Mouse (Mus musculus): ENCODE results near the gene Gimap7.
"Not testable (repeated sequence)": the region's sequence is repeated elsewhere in the genome, so short reads cannot be mapped to it uniquely, and the experiment has no call there.

Gimap7 gene

DNA sequence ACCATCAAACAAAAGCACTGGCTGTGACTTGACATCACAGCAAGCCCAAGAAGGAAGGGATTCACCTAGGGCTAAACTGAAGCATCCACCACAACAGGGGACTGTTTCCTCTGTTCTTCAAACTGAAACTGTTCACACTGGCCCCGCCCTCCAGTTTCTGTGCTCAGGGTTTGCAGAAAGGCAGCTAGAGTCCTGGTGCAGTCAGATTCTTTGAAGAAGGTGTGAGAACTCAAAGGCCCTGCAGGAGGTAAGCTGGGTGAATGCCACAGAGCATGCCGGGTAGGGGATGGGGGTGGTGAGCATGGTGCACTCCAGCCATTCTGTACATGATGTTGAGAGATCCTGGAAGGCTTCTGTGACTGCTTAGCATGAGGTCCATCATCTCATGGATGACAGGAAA, at the start of gene Gimap7, which contains the start of gene Gm28053:
Gene Gimap7, plus strand, starts transcription at position 167 of the 400 bp plus-strand sequence.
Gene Gm28053, plus strand, starts transcription at position 153 of the 400 bp plus-strand sequence.
- DNase-seq = no peak

DNA sequence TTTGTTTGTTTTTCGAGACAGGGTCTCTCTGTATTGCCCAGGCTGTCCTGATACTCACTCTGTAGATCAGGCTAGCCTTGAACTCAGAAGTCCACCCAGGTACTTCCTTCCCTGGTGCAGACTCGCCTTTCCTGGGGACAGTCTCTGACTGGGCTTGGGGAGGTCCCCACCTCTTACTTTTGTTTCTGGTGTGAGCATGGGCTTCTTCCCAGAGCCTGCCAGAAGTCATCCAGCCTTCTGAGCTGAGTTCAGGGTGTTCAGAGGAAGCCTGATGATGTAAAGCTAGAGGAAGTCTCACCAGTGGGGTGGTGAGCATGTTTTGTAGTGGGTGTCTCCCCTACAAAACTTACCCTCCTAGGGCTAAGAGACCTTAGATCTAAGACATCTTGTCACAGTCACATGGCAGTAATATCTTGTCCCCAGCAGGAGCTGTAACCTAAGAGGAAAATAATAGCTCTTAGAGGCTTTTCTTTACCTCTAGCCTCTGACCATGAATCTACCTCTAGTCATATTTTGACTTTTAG, 48.9 kb upstream of the Gimap7 start:
- DNase-seq = no peak

DNA sequence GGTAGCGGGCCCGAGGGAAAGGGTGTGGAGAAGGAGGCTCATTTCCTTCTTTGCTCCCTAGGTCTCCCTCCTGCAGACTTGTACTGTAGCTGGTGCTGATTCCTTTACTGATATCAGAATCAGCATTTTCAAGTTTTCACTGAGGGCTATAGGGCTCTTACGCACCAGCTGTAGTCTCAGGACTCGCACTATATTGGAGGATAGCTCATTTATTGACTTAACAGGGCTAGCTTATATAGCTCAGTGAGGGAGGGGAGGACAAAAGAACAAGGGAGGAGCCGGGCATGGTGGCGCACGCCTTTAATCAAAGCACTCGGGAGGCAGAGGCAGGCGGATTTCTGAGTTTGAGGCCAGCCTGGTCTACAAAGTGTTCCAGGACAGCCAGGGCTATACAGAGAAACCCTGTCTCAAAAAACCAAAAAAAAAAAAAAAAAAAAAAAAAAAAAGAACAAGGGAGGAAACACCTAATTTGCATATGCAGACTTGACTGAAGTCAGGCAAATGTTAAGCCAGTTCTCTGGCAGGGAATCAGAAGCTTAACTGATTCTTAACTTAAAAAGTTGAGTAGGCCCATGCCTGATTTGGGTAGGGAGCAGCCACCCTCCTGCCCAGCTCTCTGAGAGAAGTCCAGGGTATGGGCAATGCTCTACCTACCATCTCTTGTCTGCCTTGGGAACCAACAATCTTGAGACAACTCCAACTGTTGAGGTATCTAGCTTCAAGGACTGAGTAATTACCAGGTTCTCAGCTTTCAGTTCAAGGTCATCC, 43.9 kb upstream of the Gimap7 start:
- peak; percentile 21 for DNase-seq

DNA sequence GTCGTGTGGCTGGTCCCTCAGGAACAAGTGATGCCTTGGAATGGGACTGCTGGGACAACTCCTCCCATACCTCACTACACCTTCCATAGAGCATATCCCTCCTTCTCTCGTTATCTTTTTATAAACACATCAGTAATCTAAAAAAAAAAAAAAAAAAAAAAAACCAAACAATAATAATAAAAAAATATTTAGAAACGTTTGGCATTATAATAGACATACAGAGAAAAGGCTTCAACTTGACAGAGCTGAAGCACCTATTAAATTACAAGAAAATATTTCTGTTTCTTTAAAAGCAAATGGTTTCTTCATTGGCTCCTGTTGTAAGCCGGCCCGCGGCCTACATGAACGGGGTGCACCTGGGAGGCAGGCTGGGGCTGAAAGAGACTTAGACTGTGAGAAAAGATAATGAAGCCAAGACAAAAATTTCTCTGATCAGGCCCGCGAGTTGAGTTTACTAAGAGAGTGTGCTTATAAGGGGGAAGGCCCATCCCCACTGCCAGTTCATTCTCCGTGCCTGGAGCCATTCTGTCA, 43.0 kb upstream of the Gimap7 start:
- no peak for DNase-seq

DNA sequence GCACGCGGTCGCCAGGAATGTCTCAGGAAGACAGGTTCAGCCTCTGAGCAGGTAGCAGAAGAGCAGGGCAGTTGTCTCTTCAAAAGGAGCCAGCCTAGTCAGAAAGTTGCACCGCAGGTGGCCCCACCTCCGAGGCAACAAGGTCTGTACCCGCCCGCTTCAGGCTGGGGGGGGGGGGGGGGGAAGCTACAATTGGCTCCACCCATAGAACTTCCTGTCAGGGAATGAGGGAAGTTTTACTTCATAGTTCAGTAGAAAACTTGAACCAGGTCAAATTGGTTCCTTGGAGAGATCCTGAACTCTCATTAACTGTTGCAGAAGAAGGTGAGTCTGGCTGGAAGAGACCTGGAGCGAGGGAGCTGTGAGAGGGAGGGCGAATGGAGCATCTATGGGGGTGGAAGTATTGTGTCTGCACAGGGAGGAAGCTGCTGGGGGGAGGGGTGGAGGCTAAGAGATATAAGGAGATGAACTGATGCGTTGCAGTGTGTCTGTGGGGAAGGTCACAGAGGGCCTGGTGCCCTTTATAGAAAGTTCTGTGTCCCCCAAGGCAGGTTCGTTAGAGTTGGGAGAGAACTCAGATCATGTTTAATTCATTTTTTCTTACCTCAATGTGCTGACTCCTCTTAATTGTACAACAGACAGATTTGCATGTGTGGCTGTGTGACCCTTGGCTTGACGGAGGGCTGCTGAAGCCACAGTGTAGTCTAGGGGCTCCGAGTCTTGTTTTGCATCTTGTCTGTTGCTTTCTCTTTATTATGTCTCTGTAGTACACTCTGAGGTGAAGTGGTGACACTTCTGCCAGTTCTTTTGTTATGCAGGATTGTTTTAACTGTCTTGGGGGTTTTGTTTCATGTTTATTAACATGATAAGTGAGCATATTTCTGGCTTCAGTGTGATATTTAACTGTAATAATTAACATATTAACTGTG, 42.2 kb upstream of the Gimap7 start, which contains the start of gene Gimap9:
Gene Gimap9, plus strand, starts transcription at position 199 of the 929 bp plus-strand sequence.
- peak; percentile 72 for DNase-seq

DNA sequence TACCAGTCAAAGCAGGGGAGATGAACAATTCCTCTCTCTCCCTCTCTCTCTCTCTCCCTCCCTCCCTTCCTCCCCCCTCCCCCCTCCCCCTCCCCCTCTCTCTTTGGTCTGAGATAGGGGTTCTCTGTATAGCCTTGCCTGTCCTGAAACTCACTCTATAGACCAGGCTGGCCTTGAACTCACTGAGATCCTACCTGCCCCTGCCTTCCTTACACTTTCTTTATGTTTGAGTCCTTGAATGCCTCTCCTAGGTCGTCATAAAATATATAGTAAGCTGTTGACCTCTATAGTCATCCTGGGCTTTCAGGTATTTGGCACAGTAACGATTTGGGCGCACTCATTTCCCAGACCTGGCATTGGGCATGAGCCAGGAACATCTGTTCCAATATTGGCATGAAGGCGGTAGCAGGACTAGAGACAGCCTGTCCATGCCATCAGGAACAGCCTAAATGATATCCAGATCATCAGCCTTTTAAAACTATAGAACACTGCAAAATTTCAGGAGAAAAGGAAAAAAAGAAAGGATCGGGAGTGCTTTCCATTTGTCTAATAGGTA, 41.5 kb upstream of the Gimap7 start:
- no peak for DNase-seq

DNA sequence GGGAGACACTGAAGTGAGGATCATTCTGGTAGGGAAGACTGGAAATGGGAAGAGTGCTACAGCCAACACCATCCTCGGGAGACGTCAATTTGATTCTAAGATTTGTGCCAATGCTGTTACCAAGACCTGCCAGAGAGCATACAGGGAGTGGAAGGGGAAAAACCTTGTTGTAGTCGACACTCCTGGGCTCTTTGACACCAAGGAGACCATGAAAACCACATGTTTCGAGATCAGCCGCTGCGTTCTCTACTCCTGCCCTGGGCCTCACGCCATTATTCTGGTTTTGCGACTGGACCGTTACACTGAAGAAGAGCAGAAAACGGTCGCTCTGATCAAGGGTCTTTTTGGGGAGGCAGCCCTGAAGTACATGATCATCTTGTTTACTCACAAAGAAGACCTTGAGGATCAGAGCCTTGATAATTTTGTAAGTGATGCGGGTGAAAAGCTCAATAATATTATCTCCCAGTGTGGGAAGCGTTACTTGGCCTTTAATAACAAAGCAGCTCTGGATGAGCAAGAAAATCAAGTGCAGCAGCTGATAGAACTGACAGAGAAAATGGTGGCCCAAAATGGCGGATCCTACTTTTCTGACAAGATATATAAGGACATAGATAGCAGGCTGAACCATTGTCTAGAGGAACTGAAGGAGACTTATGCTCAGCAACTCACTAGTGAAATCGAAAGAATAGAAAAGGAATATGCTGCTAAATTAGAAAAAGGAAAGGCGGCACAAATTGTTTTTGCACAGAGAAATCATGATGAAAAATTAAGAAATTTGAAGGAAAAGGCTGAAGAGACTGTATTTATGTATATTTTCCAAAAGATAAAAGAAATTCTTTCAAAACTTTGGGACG, 40.7 kb upstream of the Gimap7 start:
- no peak for DNase-seq

DNA sequence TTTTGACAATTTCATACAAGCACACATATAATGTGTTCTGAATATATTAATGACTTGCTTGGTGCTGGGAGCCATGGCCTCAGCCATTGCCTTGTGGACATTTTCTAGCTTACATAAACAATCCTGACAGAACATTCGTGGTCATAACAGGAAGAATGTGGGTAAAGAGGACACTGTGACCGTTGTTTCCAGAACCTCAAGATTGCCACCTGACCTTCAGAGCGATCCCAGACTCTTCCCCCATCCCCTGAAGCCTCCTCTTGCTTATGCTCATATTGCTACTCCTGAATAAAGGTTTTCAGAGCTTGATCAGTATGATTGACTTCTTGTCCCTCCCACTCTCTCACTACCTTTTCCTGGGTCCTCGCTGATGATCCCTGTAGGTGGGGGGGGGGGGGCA, 40.0 kb upstream of the Gimap7 start:
- no peak for DNase-seq

DNA sequence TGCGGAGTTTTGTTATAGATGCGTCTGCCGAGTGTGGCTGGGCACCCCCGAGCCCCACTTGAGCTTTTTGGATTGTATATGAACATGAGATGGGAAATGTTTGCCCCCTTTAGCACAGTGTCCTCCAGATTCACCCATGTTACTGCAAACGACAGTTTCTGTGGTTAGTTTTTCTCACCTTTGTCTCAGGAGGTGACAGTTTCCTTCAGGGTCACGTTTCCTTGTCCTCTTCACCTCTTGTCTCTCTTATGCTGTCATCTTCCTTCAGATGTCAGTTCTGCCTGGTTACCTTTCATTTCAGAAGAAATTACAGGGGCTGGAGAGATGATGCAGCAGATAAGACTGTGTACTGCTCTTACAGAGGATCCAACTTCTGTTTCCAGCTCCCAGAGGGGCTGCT, 38.7 kb upstream of the Gimap7 start:
- no peak for DNase-seq

DNA sequence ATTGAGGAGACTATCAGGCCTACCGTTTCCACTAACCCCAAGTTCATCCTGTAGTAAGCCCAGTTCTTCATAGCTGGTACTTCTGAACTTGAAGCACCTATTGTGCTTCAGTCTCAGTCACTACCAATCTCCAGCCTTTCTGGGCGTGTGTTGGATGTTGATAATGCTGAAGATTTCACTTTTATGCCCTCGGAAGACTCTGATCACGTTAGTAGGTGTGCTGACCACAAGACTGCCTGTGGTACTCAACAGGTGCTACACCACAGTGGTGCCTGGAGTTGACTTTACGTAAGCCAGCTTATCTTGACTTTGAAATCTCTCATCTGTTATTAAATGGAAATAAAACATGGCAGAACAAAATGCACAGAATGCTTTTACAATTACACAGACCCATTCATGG, 38.0 kb upstream of the Gimap7 start:
- no peak for DNase-seq

DNA sequence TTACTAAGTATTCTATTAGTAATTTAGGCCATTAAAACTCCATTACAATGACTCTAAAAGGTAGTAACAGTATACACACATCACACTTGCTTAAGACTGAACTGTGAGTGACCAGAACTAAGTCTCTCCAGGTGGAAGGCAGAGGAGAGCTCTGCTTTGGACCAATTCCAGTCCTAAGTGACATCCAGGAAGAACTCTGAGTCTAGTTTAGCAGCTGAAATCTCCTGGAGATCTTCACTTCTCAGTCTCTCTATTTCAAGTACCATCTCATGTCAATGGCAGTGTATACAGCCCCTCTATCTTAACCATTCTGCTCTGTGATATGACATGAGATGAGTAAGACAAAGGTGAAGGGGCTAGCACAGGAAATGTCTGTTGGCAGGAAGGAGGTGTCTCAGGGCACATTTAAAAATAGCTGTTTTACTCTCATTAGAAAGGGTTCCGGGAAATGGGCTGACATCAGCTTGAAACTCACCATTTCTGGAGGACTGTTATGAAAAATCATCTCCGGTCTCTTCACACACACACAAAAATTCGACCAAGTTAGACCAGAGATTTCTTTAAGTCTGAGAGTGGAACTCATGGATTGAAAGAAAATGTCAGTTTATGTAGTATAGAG, 36.8 kb upstream of the Gimap7 start:
- DNase-seq = no peak

DNA sequence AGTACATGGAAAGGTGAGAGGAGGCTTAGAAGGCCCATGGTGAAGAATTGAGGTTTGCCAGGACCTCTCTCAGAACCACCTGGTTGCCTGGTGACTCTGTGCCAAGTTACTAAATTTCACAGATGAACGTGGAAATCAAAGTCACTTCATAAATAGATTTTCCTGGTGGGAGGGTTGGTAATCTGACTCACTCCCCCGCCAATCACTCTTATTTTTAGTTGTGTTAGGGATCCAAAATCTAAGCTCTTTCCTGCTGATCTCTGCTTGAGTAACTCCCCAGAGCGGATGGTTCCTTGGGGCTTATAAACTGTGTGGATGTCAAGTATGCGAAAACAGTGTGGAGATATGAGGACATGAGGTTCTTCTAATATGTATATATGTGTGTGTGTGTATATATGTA, 36.1 kb upstream of the Gimap7 start:
- no peak for DNase-seq

DNA sequence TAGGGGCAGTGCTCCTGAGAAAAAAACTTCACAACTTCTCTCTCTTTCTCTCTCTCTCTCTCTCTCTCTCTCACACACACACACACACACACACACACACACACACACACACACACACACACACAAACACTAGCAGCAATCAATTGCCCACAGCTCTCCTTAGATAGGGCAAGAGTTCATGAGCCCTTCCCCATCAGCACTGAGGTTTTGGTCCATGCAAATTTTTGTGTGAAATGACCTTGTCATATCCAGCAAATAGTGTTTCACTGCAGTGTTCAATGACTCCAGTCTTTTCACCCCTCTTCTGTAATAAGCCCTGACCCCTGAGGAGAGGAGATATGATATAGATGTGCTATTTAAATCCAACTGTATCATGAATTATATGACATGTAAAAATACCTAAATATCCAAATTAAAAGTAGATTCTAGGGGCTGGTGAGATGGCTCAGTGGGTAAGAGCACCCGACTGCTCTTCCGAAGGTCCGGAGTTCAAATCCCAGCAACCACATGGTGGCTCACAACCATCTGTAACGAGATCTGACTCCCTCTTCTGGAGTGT, 35.1 kb upstream of the Gimap7 start:
- not testable (repeated sequence) for DNase-seq

DNA sequence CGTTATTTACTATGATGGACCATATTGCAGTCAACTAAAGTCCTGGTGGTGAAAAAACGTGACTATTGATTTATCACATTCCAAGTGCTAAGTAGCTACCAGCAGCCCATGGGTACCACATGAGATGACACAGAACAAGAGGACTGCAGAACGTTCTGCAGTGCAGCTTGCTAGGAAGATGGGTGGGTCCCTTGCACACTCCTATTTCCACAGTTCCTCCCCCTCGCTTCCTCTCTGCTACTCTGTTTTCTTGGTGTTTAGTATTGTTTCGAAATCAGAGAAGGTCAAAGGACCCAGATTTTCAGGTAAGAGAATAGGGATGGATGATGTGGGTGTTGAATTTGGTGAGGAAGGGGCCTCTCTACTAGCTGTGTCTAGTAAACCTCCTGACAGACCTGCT, 34.1 kb upstream of the Gimap7 start, which contains the start of gene Gimap4:
Gene Gimap4, plus strand, starts transcription at position 231 of the 400 bp plus-strand sequence.
- DNase-seq = no peak

DNA sequence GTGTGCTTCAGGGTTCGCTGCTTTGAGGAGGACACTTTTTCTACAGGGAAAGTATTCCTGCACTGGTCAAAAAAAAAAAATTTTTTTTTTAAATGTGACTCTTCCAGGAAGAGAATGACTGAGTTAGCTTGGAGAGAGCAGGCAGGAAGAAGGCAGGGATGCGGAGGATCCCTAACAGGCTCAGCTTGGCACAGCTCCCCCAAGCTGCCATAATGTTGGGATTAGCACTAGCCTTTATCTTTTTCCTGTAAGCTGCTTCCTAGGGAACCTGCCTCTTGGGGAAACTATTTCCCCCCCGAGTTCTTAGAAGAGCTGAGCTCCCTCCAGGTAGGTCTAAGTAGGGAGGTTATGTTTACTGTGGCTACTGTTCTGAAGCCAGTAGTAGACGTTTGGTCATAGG, 33.6 kb upstream of the Gimap7 start:
- no peak for DNase-seq

DNA sequence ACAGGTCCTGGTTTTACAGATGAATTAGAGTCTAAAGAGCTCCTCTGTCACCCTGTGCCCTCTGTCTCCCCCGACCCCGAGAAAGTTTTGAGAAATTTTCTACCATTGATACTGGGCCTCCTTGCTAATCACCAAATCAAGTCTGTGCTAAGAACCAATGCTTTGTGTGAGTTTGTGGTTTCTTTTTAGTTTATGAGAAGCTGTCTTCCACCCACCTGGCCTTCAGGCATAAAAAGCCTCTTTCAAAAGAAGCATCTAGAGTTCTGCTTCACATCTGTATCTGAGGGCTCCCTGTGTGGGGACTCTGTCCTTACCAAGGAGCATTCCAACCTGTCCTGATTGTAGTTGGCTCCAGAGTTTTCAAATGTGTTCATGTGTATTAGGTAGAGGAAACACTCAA, 33.2 kb upstream of the Gimap7 start:
- DNase-seq = no peak

DNA sequence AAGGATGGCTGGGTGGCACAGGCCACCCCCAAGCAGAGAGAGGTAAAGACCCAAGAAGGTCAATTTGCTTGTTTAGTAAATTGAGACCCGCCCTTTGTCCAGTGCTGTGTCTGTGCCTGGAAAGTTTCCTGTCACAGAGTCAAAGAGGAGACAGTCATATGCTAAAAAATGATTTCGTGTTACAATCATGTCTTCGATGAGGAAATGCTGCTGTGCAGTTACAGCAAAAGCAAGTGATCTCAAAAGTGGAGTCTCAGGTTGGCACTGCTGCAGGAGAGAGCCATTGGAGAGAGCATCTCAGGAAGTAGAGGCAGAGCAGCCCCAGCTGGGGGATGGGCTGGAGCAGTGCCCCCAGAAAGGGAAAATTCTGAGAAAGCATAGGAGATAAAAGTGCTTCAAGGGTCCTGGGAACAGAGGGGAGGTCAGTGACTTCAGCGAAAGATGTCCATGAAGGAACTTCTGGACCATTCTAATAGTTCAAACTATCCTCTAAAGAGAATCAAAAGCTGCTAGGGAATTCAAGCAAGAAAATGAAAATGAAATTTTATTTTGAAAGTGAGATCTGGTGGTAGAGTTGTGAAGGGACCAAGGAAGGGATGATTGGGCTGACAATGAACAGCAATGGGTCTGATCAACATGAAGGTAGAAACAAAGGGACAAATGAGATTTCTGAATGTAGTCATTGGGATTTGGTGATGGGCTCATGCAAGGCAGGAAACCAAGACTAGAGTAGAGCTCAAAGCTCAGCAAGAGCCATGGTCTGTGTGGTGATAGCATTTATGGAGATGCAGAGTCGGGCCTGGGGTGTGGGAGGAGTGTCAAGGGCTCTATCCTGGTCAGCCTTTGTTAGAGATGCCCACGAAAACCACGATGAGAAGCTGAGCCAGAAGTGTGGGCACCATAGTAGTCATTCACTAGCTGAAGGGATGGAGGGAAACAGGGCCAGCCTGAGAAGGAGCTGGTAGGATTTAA, 32.4 kb upstream of the Gimap7 start:
- DNase-seq = no peak

DNA sequence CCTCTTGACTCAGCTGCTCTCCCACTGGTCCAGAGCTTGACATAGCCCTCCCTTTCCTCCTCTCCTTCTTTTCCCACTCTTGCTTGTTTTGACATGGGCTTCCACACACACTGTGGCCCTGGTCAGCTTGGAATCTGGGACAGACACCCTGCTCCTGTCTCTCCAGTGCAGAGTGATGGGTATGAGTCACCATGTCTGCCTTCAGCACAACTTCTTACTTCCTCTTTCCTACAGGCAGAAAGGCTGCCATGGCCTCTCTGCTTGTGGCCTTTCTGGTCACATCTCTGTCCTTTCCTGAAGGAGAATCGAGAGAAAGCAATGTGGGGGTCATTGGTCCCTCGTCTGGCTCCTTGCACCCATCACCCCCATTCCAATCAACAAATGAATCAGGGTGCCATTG, 31.3 kb upstream of the Gimap7 start:
- no peak for DNase-seq

DNA sequence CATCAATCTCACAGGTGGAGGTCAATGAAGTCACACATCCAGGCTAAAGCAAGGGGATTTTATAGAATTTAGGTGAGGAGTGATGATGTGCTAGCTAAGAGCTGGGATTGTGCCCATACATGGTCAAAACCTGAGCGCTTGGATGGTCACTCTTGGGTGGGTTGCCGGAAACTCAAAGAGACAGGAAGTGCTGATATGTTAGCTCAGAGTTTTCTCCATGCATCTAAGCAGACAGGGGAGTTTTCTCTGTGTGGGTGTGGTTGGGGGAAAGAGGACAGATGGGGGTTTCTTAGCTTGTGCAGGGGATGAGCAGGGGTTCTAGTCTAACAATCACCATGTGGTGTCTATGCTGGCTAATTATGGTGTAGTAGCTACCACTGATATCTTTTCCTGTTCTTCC, 29.1 kb upstream of the Gimap7 start:
- DNase-seq = no peak

DNA sequence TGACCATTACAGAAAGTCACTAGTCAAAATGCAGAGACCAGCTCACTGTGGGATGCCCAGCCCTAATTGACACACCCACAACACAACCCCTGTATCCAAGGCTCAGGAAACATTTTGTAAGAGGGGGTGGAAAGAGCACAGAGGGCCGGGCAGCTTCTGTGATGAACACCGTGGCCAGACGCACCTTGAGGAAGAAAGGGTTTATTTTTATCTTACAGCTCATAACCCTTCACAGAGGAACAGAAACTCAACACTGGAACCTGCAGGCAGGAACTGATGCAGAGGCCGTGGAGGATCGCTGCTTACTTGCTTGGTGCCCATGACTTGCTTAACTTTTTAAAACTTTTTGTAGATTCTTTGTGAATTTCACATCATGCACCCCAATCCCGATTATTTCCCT, 25.5 kb upstream of the Gimap7 start:
- DNase-seq = no peak

Measured in kidney, adult 18-20 months (tissue).